Mouse (Mus musculus): ENCODE data around the gene Htr5a. TPM values are rescaled to one million over a fixed set of nuclear protein-coding genes. Genes with fewer than 3 reads are reported as not detected.

Htr5a gene
- 1.7 and 2.7 TPM in 2 replicates for polyA plus RNA-seq (2012; rRNA removed)

DNA sequence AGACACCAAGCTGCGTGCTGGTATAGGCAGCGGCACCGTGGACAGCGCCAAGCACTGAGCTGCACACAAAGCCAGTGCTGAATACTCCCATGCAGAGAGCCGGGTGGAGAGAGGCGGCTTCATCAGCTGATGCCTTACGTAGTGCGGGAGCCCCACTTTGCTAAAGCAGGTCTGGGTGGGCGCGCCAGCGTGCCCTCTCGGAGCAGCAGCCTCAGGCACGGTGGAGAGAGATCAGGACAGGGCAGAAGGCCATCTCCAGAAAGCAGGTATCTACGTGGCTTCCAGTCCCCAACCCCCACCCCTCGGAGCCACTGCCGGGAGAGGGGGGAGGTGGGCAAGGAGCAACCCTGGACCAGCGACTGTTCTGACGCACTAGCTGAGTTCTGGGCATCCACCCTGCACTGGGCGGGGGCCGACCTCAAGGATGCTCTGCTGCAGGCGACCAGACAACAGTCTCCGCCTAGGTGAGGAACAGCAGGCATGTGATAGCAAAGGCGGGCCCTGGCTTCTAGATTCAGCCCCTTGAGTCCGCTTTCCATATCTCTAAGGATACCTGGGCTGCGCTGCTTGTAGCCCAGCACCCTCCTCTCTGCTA is at the start of gene Htr5a:
TSS of gene Htr5a (plus strand) at position 449 of the 595 bp plus-strand sequence.
- TF ChIP-seq POLR2A (IDR thresholded peaks at IDR 0.05; ENCODE audit: borderline replicate concordance, extremely low read depth, insufficient read depth, insufficient read length, poor library complexity, severe bottlenecking) (0 out of 2 replicates have a peak, but pooled peaks have one; percentile 9), CTCF (IDR thresholded peaks at IDR 0.05; ENCODE audit: borderline replicate concordance, extremely low read depth, insufficient read depth, insufficient read length) (no peak)
- DNase-seq (ENCODE audit: low read depth) = peak; percentile 71

DNA sequence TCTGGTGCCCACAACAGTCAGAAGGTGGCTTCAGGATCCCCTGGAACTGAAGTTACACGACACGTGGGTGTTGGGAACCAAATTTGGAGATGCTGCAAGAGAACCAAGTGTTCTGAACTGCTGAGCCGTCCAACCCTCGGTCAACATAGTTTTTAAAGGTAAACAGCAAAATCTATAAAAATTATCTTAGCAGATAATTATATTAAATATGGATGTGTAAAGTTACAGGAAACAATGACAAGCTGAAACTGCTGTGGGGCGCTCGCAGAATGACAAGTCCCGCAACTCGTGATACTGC is 49.8 kb upstream of the Htr5a start:
- no peak for DNase-seq (ENCODE audit: low read depth)
- TF ChIP-seq CTCF (IDR thresholded peaks at IDR 0.05; ENCODE audit: borderline replicate concordance, extremely low read depth, insufficient read depth, insufficient read length) (no peak), POLR2A (IDR thresholded peaks at IDR 0.05; ENCODE audit: borderline replicate concordance, extremely low read depth, insufficient read depth, insufficient read length, poor library complexity, severe bottlenecking) (no peak)

DNA sequence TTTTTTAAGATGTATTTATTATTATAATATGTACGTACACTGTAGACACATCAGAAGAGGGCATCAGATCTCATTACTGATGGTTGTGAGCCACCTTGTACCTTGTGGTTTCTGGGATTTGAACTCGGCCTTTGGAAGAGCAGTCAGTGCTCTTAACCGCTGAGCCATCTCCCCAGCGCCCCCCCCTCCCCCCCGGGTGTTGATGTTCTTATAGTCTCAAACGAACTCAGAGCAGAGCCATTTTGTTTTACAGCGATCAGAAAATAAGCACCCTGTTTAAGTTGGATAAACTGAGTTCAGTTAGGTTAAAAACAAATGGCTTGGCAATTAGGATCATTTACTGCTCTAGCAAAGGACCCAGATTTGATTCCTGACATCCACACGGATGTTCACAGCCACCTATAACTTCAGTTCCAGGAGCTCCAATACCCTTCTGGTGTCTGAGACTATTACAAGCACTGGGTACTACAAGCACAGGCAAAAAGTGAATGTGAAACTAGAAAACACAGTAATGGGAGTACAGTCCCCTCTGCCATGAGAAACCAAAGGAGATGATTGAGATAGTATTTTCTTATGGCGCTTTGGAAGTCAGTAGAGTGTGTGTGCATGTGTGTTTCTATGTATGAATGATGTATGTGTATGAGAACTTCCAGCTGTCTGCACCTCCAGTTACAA is 49.3 kb upstream of the Htr5a start:
- TF ChIP-seq POLR2A (IDR thresholded peaks at IDR 0.05; ENCODE audit: borderline replicate concordance, extremely low read depth, insufficient read depth, insufficient read length, poor library complexity, severe bottlenecking) (no peak), CTCF (IDR thresholded peaks at IDR 0.05; ENCODE audit: borderline replicate concordance, extremely low read depth, insufficient read depth, insufficient read length) (no peak)
- no peak for DNase-seq (ENCODE audit: low read depth)

DNA sequence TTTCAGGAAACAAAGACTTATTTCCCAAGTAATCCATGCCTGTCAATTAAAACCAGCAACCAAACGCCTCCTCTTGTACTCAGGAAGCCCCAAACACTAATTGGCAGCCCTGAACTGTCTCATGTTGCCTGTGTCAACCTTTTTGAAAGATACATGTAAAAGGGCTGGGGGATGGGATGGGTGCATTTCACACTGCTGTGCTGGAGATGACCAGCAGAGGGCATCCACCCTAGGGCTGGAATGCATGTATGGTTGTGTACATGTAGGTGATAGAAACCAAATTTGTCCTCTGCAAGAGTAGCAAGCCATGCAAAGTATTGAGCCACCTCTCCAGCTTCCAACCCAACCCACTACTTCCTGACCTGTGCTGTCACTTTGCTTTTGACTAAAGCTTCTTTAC is 48.0 kb upstream of the Htr5a start:
- peak; percentile 73 for DNase-seq (ENCODE audit: low read depth)
- TF ChIP-seq CTCF (IDR thresholded peaks at IDR 0.05; ENCODE audit: borderline replicate concordance, extremely low read depth, insufficient read depth, insufficient read length) (peak; percentile 78; the same call in 1 of the 2 replicates), POLR2A (IDR thresholded peaks at IDR 0.05; ENCODE audit: borderline replicate concordance, extremely low read depth, insufficient read depth, insufficient read length, poor library complexity, severe bottlenecking) (no peak)

DNA sequence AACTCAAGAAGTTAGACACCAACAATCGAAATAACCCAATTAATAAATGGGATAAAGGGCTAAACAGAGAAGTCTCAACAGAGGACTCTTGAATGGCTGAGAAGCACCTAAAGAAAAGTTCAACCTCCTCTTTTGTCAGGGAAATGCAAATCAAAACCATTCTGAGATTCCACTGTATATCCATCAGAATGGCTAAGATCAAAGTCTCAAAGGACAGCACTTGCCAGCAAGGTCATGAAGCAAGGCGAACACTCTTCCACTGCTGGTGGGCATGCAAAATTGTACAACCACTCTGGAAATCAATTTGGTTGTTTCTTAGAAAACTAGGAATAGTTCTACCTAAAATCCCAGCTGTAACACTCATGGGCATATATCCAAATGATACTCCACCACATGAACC is 27.7 kb upstream of the Htr5a start:
- no peak for TF ChIP-seq POLR2A (IDR thresholded peaks at IDR 0.05; ENCODE audit: borderline replicate concordance, extremely low read depth, insufficient read depth, insufficient read length, poor library complexity, severe bottlenecking)
- no peak for TF ChIP-seq CTCF (IDR thresholded peaks at IDR 0.05; ENCODE audit: borderline replicate concordance, extremely low read depth, insufficient read depth, insufficient read length)
- no peak for DNase-seq (ENCODE audit: low read depth)

DNA sequence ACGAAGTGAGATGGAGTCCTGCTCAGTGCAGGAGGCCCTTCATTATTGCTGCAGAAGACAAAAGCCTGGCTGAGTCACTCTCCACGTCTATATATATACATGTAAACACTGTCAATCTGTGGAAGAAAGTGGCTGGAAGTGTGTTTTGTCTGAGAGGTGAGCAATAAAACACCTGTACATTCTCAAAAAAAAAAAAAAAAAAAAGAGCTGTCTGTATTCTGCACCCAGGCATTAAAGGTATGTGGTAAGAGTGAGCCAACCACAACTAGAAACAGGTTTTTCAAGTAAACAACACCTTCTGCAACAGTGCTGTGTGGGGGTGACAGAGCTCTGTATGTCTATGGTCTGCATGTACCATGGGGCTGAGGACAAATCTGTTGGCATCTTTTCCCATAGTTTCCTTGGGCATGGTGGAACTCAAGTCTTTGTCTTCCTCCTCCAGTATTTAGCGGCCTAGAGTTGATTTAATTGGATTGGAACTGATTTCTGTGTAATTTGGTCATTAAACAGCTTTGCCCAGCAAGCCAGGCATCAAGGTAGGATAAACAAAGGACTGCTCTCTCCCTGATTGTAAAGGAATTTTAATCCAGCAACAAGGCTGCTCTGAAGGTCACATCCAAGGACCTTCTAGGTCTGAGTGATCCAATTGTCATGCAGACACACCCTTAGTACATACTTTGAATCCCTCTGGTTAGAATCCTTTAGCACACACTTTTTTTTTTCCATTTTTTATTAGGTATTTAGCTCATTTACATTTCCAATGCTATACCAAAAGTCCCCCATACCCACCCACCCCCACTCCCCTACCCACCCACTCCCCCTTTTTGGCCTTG is 22.9 kb upstream of the Htr5a start:
- no peak for DNase-seq (ENCODE audit: low read depth)
- TF ChIP-seq POLR2A (IDR thresholded peaks at IDR 0.05; ENCODE audit: borderline replicate concordance, extremely low read depth, insufficient read depth, insufficient read length, poor library complexity, severe bottlenecking) (no peak), CTCF (IDR thresholded peaks at IDR 0.05; ENCODE audit: borderline replicate concordance, extremely low read depth, insufficient read depth, insufficient read length) (no peak)

DNA sequence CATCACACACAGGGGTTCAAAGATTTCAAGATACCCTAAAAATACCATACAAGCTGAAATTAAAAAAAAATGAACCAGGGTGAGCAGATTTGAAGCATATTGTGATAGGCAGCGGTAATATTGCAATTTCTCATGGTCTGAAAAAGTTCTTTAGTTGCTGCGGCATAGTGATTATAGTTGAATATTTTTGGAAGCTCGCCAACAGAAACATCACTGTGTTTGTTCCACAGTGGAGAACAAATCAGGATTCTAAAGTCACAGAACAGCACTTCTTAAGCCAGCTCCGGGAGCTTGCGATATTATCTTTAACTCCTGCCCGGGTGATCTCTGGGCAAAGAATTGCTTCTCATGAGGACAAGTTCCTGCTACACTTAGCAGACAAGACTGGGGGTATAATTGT is 20.8 kb upstream of the Htr5a start:
- DNase-seq (ENCODE audit: low read depth) = no peak
- TF ChIP-seq CTCF (IDR thresholded peaks at IDR 0.05; ENCODE audit: borderline replicate concordance, extremely low read depth, insufficient read depth, insufficient read length) (no peak), POLR2A (IDR thresholded peaks at IDR 0.05; ENCODE audit: borderline replicate concordance, extremely low read depth, insufficient read depth, insufficient read length, poor library complexity, severe bottlenecking) (no peak)

DNA sequence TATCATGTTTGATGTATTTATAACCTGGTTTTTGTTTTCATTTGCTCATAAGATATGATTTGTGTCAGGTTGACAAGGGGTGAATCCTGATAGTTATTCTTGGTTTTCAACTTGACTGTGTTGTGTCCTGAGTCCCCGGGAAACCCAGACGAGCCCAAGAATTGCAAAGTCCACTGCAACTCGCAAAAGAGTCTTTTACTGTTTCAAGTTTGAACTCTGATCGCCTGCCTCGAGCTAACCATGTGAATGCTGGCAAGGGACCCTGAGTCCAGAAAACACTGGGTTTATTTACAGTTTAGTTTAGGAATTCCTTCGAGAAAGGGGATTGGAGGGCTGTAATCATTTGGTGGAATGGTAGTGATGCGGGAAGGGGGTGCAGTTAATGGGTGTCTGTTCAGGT is 14.0 kb upstream of the Htr5a start:
- DNase-seq (ENCODE audit: low read depth) = no peak

DNA sequence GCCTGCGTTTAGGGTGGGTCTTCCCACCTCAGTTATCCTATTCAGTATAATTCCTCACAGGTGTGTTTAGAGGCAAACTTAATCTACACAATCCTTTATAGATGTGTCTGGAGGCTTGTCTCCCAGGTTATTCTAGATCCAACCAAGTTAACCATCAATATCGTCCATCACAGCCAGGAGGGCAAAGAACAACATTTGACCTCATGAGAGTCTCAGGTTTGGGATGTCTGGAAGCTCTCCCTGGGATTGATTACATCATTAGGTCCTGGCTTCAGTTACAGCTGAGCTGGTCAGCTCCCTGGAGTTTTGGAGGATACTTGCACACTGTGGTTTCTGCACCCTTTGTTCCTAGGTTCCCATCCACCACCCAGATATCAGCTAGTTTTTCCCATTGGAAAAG is 6.9 kb upstream of the Htr5a start:
- no peak for TF ChIP-seq CTCF (IDR thresholded peaks at IDR 0.05; ENCODE audit: borderline replicate concordance, extremely low read depth, insufficient read depth, insufficient read length)
- no peak for TF ChIP-seq POLR2A (IDR thresholded peaks at IDR 0.05; ENCODE audit: borderline replicate concordance, extremely low read depth, insufficient read depth, insufficient read length, poor library complexity, severe bottlenecking)
- DNase-seq (ENCODE audit: low read depth) = no peak

More for the DNA sequence above, 14.0 kb upstream of the Htr5a start:
- no peak for TF ChIP-seq CTCF (IDR thresholded peaks at IDR 0.05; ENCODE audit: borderline replicate concordance, extremely low read depth, insufficient read depth, insufficient read length)
- no peak for TF ChIP-seq POLR2A (IDR thresholded peaks at IDR 0.05; ENCODE audit: borderline replicate concordance, extremely low read depth, insufficient read depth, insufficient read length, poor library complexity, severe bottlenecking)

DNA sequence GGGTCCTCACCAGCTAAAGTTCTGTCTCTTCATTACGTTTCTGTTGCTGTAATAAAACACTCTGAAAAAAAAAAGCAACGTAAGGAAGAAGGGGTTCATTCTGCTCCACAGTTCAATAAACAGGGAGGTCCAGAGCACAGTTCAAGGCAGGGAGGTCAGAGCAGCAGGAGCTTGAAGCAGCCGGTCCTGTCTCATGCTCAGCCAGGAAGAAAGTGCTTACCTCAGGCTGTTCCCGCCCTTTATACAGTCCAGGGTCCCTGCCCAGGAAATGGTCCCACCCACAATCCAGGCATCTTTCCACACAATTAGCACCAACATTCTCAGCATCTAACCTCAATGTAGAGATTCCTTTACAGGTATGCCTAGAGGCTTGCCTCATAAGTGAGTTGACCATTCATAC is 3.9 kb upstream of the Htr5a start:
- TF ChIP-seq POLR2A (IDR thresholded peaks at IDR 0.05; ENCODE audit: borderline replicate concordance, extremely low read depth, insufficient read depth, insufficient read length, poor library complexity, severe bottlenecking) = no peak
- DNase-seq (ENCODE audit: low read depth) = no peak

DNA sequence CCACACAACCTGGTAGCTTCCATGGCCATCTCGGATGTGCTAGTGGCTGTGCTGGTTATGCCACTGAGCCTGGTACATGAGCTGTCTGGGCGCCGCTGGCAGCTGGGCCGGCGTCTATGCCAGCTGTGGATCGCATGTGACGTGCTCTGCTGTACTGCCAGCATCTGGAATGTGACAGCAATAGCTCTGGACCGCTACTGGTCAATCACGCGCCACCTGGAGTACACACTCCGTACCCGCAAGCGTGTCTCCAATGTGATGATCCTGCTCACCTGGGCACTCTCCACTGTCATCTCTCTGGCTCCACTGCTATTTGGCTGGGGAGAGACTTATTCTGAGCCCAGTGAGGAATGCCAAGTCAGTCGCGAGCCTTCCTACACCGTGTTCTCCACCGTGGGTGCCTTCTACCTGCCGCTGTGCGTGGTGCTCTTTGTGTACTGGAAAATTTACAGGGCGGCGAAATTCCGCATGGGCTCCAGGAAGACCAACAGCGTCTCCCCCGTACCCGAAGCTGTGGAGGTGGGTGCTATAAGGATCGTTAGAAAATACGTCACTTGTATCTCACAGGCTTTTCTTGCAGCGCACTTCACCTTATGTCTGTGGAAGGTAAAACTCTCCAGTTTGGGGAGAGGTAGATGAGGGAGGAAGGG is 847 bp downstream of the Htr5a start:
- TF ChIP-seq POLR2A (IDR thresholded peaks at IDR 0.05; ENCODE audit: borderline replicate concordance, extremely low read depth, insufficient read depth, insufficient read length, poor library complexity, severe bottlenecking) (no peak), CTCF (IDR thresholded peaks at IDR 0.05; ENCODE audit: borderline replicate concordance, extremely low read depth, insufficient read depth, insufficient read length) (no peak)
- peak; percentile 23 for DNase-seq (ENCODE audit: low read depth)

Data from brain, embryonic 14.5 days (tissue).